Mouse (Mus musculus) right cerebral cortex, postnatal 4 days (tissue): Measurements from ENCODE around the gene Rhobtb1.

ENCODE experiments used
- DNase-seq: peaks from one replicate; pipeline ENCODE4 v3.0.0-alpha.2; 2022

Gene Rhobtb1

DNA sequence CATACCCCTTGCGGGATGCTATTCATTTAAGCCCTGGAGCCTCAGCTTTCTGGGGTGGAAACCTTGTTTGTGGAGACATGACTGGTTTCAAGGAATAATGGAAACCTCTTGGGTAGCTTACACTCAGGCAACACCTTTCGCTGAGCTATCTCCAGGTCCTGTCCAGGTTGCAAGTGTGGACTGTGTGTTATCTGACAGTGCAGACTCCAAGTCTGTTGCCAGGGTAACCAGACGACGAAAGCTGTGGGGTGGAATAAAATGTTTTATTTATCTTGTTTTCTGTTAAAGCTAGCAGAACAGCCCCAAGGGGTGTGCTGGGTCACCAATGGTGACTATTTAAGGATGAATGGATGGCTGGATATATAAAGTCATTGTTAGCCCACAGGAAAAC, 177.4 kb downstream of the Rhobtb1 start:
- DNase-seq, result no peak

DNA sequence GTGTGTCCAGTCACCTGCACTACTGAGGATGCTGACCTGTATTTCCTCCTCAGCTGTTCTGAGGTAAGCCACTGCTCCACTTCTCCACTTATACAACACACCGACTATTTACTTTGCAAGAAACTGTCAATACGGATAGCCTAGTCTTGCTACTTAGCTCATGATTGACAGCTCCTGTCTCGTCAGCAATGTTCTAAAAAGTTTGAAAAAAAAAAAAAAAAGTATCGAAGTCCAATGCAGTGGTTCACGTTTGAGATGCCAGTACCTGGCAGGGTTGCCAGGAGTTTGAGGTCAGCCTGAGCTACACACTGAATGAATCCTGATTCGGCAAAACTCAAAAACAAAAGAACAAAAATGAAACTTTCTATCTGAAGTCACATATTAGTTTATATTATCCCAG, 180.0 kb downstream of the Rhobtb1 start:
- no peak for DNase-seq

GRCm38 (mm10) chr10:69333212-69333611, 182.0 kb downstream of the Rhobtb1 start:
- no peak for DNase-seq

GRCm38 (mm10) chr10:69334271-69335194, 183.3 kb downstream of the Rhobtb1 start:
- DNase-seq, result no peak

DNA sequence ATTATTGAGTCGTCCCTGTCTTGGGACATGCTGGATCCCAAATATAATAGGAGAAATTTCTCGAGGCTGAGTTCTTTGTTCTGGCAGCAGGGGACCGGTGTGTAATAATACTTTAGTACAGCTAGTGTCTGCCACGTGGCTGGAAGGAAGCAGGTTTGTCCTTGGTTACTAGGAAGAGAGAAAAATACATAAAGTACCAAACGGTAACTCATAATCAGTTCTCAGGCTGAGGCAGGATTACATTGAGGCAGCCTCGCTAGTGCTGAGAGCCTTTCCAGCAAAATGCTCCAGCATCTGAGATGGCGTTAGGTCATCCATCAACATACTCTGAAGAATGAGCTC, 183.9 kb downstream of the Rhobtb1 start:
- DNase-seq, result no peak

DNA sequence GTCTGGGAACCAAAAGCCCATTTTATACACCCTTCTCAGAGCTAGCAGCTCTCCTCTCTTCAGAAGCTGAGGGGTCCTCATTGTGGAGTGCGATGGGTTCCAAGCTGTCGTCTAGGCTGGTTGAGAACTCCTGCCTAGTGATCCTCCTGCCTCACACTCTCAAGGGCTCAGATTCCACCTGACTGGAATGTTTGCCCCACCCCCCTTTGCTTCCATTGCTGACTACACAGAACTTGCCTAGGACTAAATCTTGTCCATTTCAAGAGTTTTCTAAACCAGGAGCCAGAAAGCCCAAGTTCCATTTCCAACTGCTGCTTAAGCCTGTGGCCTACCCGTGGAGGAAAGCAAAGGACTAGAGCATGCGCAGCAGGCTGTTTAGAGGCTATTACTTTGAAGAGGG, 184.4 kb downstream of the Rhobtb1 start:
- no peak for DNase-seq

DNA sequence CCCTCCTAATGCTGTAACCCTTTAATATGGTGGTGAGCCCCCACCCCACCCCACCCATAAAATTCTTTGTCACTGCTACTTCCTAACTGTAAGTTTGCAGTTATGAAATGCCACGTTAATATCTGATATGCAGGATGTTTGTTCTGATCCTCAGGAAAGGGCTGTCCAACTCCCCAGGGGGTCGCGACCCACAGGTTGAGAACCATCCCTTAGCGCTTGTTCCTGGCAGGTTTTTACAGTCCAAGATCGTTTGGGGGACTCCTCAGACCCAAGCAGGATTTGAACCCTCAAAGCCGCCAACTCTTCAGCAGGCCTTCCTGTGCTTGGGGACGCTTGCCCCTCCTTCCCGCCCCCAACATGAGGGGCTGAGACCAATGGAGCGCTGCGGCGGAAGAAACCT, 185.0 kb downstream of the Rhobtb1 start:
- DNase-seq, result no peak

GRCm38 (mm10) chr10:69340001-69340400, 188.8 kb downstream of the Rhobtb1 start:
- no peak for DNase-seq
